Mouse (Mus musculus) ES-E14 (cell line): ENCODE measurements around the gene Gtf2a1.
"Not testable (repeated sequence)": the region's sequence is repeated elsewhere in the genome, so short reads cannot be mapped to it uniquely, and the experiment has no call there.

Experiments
- HCFC1 ChIP-seq: IDR thresholded peaks from 2 replicates; pipeline ENCODE4 v1.6.1; 2012; ENCODE audit warnings: low read length, inconsistent platforms, borderline replicate concordance; ENCODE audit not compliant: insufficient read depth
- ZC3H11A ChIP-seq: IDR thresholded peaks from 2 replicates; pipeline ENCODE4 v1.6.1; 2012; ENCODE audit warnings: low read depth, mild to moderate bottlenecking, inconsistent platforms, low read length, borderline replicate concordance
- ZNF384 ChIP-seq: IDR thresholded peaks from 2 replicates; pipeline ENCODE4 v1.6.1; 2012; ENCODE audit warnings: low read depth, low read length, inconsistent platforms

- TF ChIP-seq ZC3H11A, HCFC1, ZNF384: not testable (repeated sequence)
These were observed 32.1 kb downstream of the Gtf2a1 start for GRCm38 (mm10) chr12:91558152-91558551.
